ENCODE assay signal across 19 mouse cellular contexts in genomic region chr1:158180095-158180494, GRCm38 (mm10).
DNase-seq lines count a peak whose midpoint lies in the region; ATAC-seq and TF ChIP-seq lines count a peak whose summit lies in the region.
"Had no signal": no experiment of that assay in that cellular context is flagged by ENCODE, and none has a peak within 500 bp of the region (broad histone marks: within the 10 kb centered on the region; RNA-seq: fewer than 3 reads in every experiment).

No protein-coding gene starts in this region.

- peak; percentile 44; the same call in 1 of the 2 replicates for ATAC-seq in frontal cortex, adult (ENCODE audit: low TSS enrichment)
- ATAC-seq: midbrain, embryonic 16.5 days had no signal

- H3K36me3 ChIP-seq in MEL (ENCODE audit: control insufficient read depth in 1 of 2, insufficient read depth in 2 of 2, low read length in 2 of 2) = no peaks in the 10 kb centered on the region
- H3K36me3 ChIP-seq: limb, embryonic 13.5 days had no signal

- H3K4me1 ChIP-seq in MEL (ENCODE audit: control insufficient read depth in 1 of 2, insufficient read depth in 2 of 2, low read length in 2 of 2) = no peaks in the 10 kb centered on the region
- H3K4me1 ChIP-seq: limb, embryonic 13.5 days had no signal

- H3K27me3 ChIP-seq in MEL (ENCODE audit: control insufficient read depth in 1 of 2, insufficient read depth in 2 of 2, low read length in 2 of 2) = peaks cover 2 to 4% of the 10 kb centered on the region in 2 experiments; a peak in 2 of 4 replicates
- H3K27me3 ChIP-seq: limb, embryonic 13.5 days had no signal

- no peak overlapping the region for H3K9ac ChIP-seq in MEL (ENCODE audit: control insufficient read depth, low read depth, low read length, poor library complexity, severe bottlenecking)
- H3K9ac ChIP-seq: limb, embryonic 13.5 days; liver, embryonic 14.5 days had no signal

- H3K27ac ChIP-seq in left cerebral cortex, adult 2 months = no peak overlapping the region
- no peak overlapping the region for H3K27ac ChIP-seq in MEL (ENCODE audit: control insufficient read depth, low read depth, low read length)
- H3K27ac ChIP-seq: limb, embryonic 13.5 days; liver, embryonic 14.5 days had no signal

- intact Hi-C loops in left cerebral cortex, adult 2 months (cut with DNase I) = no loop called here
- intact Hi-C loops in left cerebral cortex, postnatal 4 days (cut with DNase I) = no loop called here

- no peak for DNase-seq in frontal cortex, postnatal 25 days (ENCODE audit: low spot score in 2 of 2)
- DNase-seq in left cerebral cortex, adult 2 months (ENCODE audit: extremely low spot score in 1 of 2, low spot score in 2 of 2) = no peak
- DNase-seq in left cerebral cortex, postnatal 4 days = no peak
- DNase-seq in MEL (ENCODE audit: low read depth, low spot score) (no peak), ZHBTc4 (ENCODE audit: low read depth, low spot score) (peak; percentile 11)
- no peak for DNase-seq in spleen, postnatal 14 days (ENCODE audit: low spot score in 2 of 2)
- DNase-seq in embryo, embryonic 10.5 days (ENCODE audit: low spot score) = no peak
- DNase-seq: adrenal gland, postnatal 25 days; B cell, adult 2 months; cerebellum, adult 2 months; gastrocnemius, postnatal 25 days; kidney, adult 18-20 months; kidney, postnatal 14 days; right cerebral cortex, adult 18-20 months; thymus, postnatal 25 days had no signal

- no peak for TF ChIP-seq POLR2A in MEL (IDR thresholded peaks at IDR 0.05; ENCODE audit: control insufficient read depth in 1 of 2, insufficient read depth in 1 of 2, low read depth in 1 of 2, low read length in 2 of 2, poor library complexity in 1 of 2)

- peak; percentile 2 for TF ChIP-seq CTCF in left cerebral cortex, adult 2 months (IDR thresholded peaks at IDR 0.05)
- TF ChIP-seq CTCF in MEL (IDR thresholded peaks at IDR 0.05 in 2 of 3, conservative IDR thresholded peaks at IDR 0.05 in 1 of 3; ENCODE audit: control insufficient read depth in 1 of 3, insufficient read depth in 1 of 3, low read depth in 2 of 3, low read length in 3 of 3, poor library complexity in 1 of 3, severe bottlenecking in 1 of 3) = peak in 1 of 3 experiments; percentile 14; a peak in 1 of 6 replicates

- peak; percentile 15 for TF ChIP-seq RAD21 in MEL (IDR thresholded peaks at IDR 0.05; ENCODE audit: low read depth, low read length)

- TF ChIP-seq EP300 in MEL (IDR thresholded peaks at IDR 0.05; ENCODE audit: low read depth in 1 of 2, low read length in 2 of 2) = no peak

- no peak overlapping the region for H3K4me3 ChIP-seq in left cerebral cortex, adult 2 months
- no peak overlapping the region for H3K4me3 ChIP-seq in MEL (ENCODE audit: control insufficient read depth in 1 of 2, insufficient read depth in 1 of 2, low read depth in 2 of 2, low read length in 2 of 2)
- H3K4me3 ChIP-seq: limb, embryonic 13.5 days had no signal

- no peaks in the 10 kb centered on the region for H3K79me2 ChIP-seq in MEL (ENCODE audit: control insufficient read depth, insufficient read depth, low read length, poor library complexity)

- H3K9me3 ChIP-seq in MEL (replicated peaks; ENCODE audit: insufficient read depth, low read length) = no peaks in the 10 kb centered on the region
- H3K9me3 ChIP-seq: limb, embryonic 13.5 days had no signal

TF ChIP-seq in MEL, 35 proteins besides CTCF, POLR2A, EP300 and RAD21:
- TF ChIP-seq SMC3 (IDR thresholded peaks at IDR 0.05; ENCODE audit: low read depth, low read length) = peak; percentile 44
- no peak for TF ChIP-seq ZKSCAN1 (IDR thresholded peaks at IDR 0.05; ENCODE audit: low read depth, low read length)
TF ChIP-seq in MEL: peak in this region for 1.
